Mouse (Mus musculus): ENCODE measurements around the gene Nrde2.

DNA sequence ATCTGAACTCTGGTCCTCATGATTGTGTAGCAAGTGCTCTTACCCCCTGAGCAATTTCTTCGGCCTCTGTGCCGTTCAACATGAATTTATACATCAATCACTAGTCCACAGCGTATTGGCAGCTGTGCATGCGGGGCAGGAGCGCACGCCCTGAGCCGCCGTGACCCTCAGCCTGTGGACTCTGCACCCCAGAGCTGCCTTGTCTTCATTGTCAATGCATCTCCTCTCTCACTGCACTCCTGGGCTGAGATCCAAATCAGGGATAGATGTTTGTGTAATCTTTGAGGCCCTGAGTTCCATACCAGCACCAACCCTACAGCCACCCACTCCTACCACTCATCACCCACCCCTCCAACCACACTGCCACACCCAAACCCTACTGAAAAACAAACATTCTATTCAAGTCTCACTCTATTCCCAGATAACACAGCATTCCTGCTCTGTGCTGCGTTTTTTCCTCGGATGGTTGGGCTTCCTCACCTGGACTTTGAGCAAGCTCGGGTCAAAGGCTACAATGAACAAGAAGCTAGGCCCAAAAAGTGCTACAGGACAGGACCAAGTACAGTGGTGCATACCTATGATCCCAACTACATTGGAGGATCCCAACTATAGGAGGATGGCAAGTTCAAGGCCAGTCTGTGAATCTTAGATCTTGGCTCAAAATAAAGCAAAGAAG lies 16.5 kb downstream of the Nrde2 start:
- no peak for TF ChIP-seq CTCF (IDR thresholded peaks at IDR 0.05; ENCODE audit: low read depth, low read length)
- TF ChIP-seq POLR2A (IDR thresholded peaks at IDR 0.05; ENCODE audit: extremely low read depth, insufficient read depth, low read length) = no peak
